Mouse (Mus musculus) erythroblast, embryonic 14.5 days (primary cell): ENCODE data around the gene Pzp. TPM values are rescaled to one million over a fixed set of nuclear protein-coding genes. Genes with fewer than 3 reads are reported as not detected.

Experiments
- H3K27me3 ChIP-seq: 2 replicates; pipeline ENCODE4 v1.6.1; 2012; ENCODE audit warnings: inconsistent platforms; ENCODE audit not compliant: control insufficient read depth
- H3K36me3 ChIP-seq: 2 replicates; pipeline ENCODE4 v1.6.1; 2012; ENCODE audit warnings: mild to moderate bottlenecking, inconsistent platforms; ENCODE audit not compliant: control insufficient read depth
- H3K4me1 ChIP-seq: 2 replicates; pipeline ENCODE4 v1.6.1; 2012; ENCODE audit warnings: inconsistent platforms; ENCODE audit not compliant: control insufficient read depth
- H3K4me3 ChIP-seq: replicated peaks from 2 replicates; pipeline ENCODE3; 2012; ENCODE audit warnings: moderate library complexity, mild to moderate bottlenecking, inconsistent platforms
- H3K9me3 ChIP-seq: 2 replicates; pipeline ENCODE4 v1.6.1; 2012; ENCODE audit warnings: low read length, inconsistent platforms, mixed read lengths; ENCODE audit not compliant: control insufficient read depth
- GATA1 ChIP-seq: IDR thresholded peaks from 2 replicates; pipeline ENCODE4 v1.6.1; 2012; ENCODE audit warnings: low read length, inconsistent platforms, mixed read lengths
- TAL1 ChIP-seq: IDR thresholded peaks from 3 replicates; pipeline ENCODE4 v1.6.1; 2012; ENCODE audit warnings: low read length, inconsistent platforms, mixed read lengths
- polyA plus RNA-seq: library from polyadenylated mRNA; stranded (reverse); fragments of >175 nt; gene quantifications from 2 replicates; pipeline ENCODE4 v1.2.3, GENCODE M21; 2012

Pzp gene
- polyA plus RNA-seq, 1 experiment: 0.05 TPM

- H3K36me3 ChIP-seq: no peaks in the 10 kb centered on the region
These were observed 60.0 kb downstream of the Pzp start for GRCm38 (mm10) chr6:128466563-128466962.

GRCm38 (mm10) chr6:128466043-128466442 lies 60.5 kb downstream of the Pzp start:
- H3K9me3 ChIP-seq: no peaks in the 10 kb centered on the region
- no peak overlapping the region for H3K4me3 ChIP-seq
- H3K27me3 ChIP-seq: no peaks in the 10 kb centered on the region
- no peaks in the 10 kb centered on the region for H3K36me3 ChIP-seq
- peaks cover 29% of the 10 kb centered on the region for H3K4me1 ChIP-seq
- TF ChIP-seq TAL1 (no peak), GATA1 (no peak)

More at GRCm38 (mm10) chr6:128466563-128466962, 60.0 kb downstream of the Pzp start:
- Histone ChIP-seq H3K4me1 (peaks cover 29% of the 10 kb centered on the region), H3K27me3 (no peaks in the 10 kb centered on the region), H3K4me3 (no peak overlapping the region), H3K9me3 (no peaks in the 10 kb centered on the region)
- no peak for TF ChIP-seq TAL1
- TF ChIP-seq GATA1: no peak

GRCm38 (mm10) chr6:128464996-128465395 lies 61.5 kb downstream of the Pzp start:
- TF ChIP-seq GATA1: no peak
- H3K4me1 ChIP-seq: peaks cover 29% of the 10 kb centered on the region
- H3K4me3 ChIP-seq: no peak overlapping the region
- H3K36me3 ChIP-seq: no peaks in the 10 kb centered on the region
- no peaks in the 10 kb centered on the region for H3K27me3 ChIP-seq
- H3K9me3 ChIP-seq: no peaks in the 10 kb centered on the region

GRCm38 (mm10) chr6:128461606-128462005 lies 64.9 kb downstream of the Pzp start:
- peaks cover 8% of the 10 kb centered on the region for H3K4me1 ChIP-seq
- TF ChIP-seq GATA1 (no peak), TAL1 (no peak)

GRCm38 (mm10) chr6:128460729-128461503 lies 65.6 kb downstream of the Pzp start:
- Histone ChIP-seq H3K27me3 (no peaks in the 10 kb centered on the region), H3K36me3 (no peaks in the 10 kb centered on the region), H3K4me3 (no peak overlapping the region), H3K4me1 (peaks cover 2% of the 10 kb centered on the region; the same call in 1 of the 2 replicates), H3K9me3 (no peaks in the 10 kb centered on the region)
- no peak for TF ChIP-seq GATA1
- TF ChIP-seq TAL1: no peak

More at GRCm38 (mm10) chr6:128461606-128462005, 64.9 kb downstream of the Pzp start:
- H3K27me3 ChIP-seq: no peaks in the 10 kb centered on the region
- H3K4me3 ChIP-seq: no peak overlapping the region
- H3K36me3 ChIP-seq: no peaks in the 10 kb centered on the region
- H3K9me3 ChIP-seq: no peaks in the 10 kb centered on the region

GRCm38 (mm10) chr6:128460321-128460720 lies 66.2 kb downstream of the Pzp start:
- H3K9me3 ChIP-seq: no peaks in the 10 kb centered on the region
- H3K27me3 ChIP-seq: no peaks in the 10 kb centered on the region
- no peak for TF ChIP-seq GATA1
- TF ChIP-seq TAL1: no peak
- no peaks in the 10 kb centered on the region for H3K4me1 ChIP-seq
- H3K4me3 ChIP-seq: no peak overlapping the region
- no peaks in the 10 kb centered on the region for H3K36me3 ChIP-seq

- TF ChIP-seq GATA1 (no peak), TAL1 (no peak)
These were observed 69.3 kb downstream of the Pzp start for GRCm38 (mm10) chr6:128457186-128457585.

GRCm38 (mm10) chr6:128455835-128456605 lies 70.5 kb downstream of the Pzp start:
- Histone ChIP-seq H3K36me3 (no peaks in the 10 kb centered on the region), H3K9me3 (no peaks in the 10 kb centered on the region), H3K4me3 (no peak overlapping the region), H3K4me1 (no peaks in the 10 kb centered on the region), H3K27me3 (no peaks in the 10 kb centered on the region)
- TF ChIP-seq GATA1: no peak
- TF ChIP-seq TAL1: no peak

More at GRCm38 (mm10) chr6:128457186-128457585, 69.3 kb downstream of the Pzp start:
- H3K36me3 ChIP-seq: no peaks in the 10 kb centered on the region
- no peaks in the 10 kb centered on the region for H3K27me3 ChIP-seq
- H3K4me3 ChIP-seq: no peak overlapping the region
- no peaks in the 10 kb centered on the region for H3K4me1 ChIP-seq
- no peaks in the 10 kb centered on the region for H3K9me3 ChIP-seq

GRCm38 (mm10) chr6:128447063-128447462 lies 79.5 kb downstream of the Pzp start:
- Histone ChIP-seq H3K4me1 (peaks cover 19% of the 10 kb centered on the region), H3K4me3 (no peak overlapping the region), H3K36me3 (no peaks in the 10 kb centered on the region), H3K27me3 (no peaks in the 10 kb centered on the region), H3K9me3 (no peaks in the 10 kb centered on the region)
- TF ChIP-seq GATA1 (no peak), TAL1 (no peak)
